Mouse (Mus musculus) C2C12 (cell line): ENCODE results near the gene Meaf6.

ENCODE experiments used
- CEBPB ChIP-seq: IDR thresholded peaks from one replicate; pipeline ENCODE4 v1.6.1; 2011; ENCODE audit warnings: low read depth, mild to moderate bottlenecking, control low read depth, moderate library complexity
- CTCF ChIP-seq: IDR thresholded peaks from one replicate; pipeline ENCODE4 v1.5.1; 2011; ENCODE audit not compliant: control insufficient read depth, insufficient read depth, insufficient read length
- MAX ChIP-seq: IDR thresholded peaks from one replicate; pipeline ENCODE4 v1.6.1; 2011; ENCODE audit warnings: mild to moderate bottlenecking, control low read depth
- MYOD1 ChIP-seq: IDR thresholded peaks from one replicate; pipeline ENCODE4 v1.6.1; 2011; ENCODE audit warnings: low read depth; ENCODE audit not compliant: control insufficient read depth, insufficient read length
- MYOG ChIP-seq: IDR thresholded peaks from one replicate; pipeline ENCODE4 v1.6.1; 2011; ENCODE audit not compliant: control insufficient read depth, insufficient read length; ENCODE audit errors: extremely low read depth
- USF1 ChIP-seq: IDR thresholded peaks from one replicate; pipeline ENCODE4 v1.6.1; 2011; ENCODE audit warnings: low read depth, mild to moderate bottlenecking, control low read depth, moderate library complexity

- TF ChIP-seq MAX, result no peak
- TF ChIP-seq CTCF, result no peak
- TF ChIP-seq CEBPB, result no peak
- no peak for TF ChIP-seq MYOD1
- no peak for TF ChIP-seq USF1
- TF ChIP-seq MYOG, result no peak
These were observed 70.7 kb downstream of the Meaf6 start for GRCm38 (mm10) chr4:125155646-125156045.
